Mouse (Mus musculus) bone marrow macrophage, adult 2 months (primary cell): ENCODE data around the gene Cyp2a5.
"Not testable (repeated sequence)": the region's sequence is repeated elsewhere in the genome, so short reads cannot be mapped to it uniquely, and the experiment has no call there.

Source experiments
- CTCF ChIP-seq: IDR thresholded peaks from 2 replicates; pipeline ENCODE4 v1.5.1; 2012; ENCODE audit warnings: low read depth, mild to moderate bottlenecking, low read length, moderate library complexity
- POLR2A ChIP-seq: IDR thresholded peaks from 2 replicates; pipeline ENCODE4 v1.6.1; 2012; ENCODE audit warnings: mild to moderate bottlenecking, low read depth, low read length, borderline replicate concordance

DNA sequence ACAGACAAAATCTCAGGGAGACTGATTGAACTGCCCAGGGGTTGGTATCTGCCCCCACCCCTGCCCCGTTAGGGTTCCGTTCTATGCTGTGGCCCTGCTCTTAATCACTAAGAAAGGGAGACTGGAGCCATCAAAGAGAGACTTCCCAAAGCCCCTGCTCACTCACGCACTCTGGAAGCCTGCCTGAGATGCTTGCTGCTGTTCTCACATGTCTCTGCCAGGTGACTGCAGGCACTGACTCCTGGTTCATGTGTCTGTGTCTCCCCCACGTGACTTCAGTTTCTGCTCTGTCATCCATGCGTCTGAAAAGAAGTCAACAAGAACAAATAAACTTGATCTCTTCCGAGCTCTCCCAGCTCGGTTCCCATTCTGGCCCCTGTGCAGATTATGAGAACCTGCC is 2.4 kb upstream of the Cyp2a5 start:
- TF ChIP-seq POLR2A, CTCF: not testable (repeated sequence)
